Mouse (Mus musculus): ENCODE measurements around the gene Gm49337. TPM values are rescaled to one million over a fixed set of nuclear protein-coding genes. Genes with fewer than 3 reads are reported as not detected.

Gm49337 gene
- total RNA-seq, 2 experiments from 2014 or later, result 1.4 to 2.9 TPM

DNA sequence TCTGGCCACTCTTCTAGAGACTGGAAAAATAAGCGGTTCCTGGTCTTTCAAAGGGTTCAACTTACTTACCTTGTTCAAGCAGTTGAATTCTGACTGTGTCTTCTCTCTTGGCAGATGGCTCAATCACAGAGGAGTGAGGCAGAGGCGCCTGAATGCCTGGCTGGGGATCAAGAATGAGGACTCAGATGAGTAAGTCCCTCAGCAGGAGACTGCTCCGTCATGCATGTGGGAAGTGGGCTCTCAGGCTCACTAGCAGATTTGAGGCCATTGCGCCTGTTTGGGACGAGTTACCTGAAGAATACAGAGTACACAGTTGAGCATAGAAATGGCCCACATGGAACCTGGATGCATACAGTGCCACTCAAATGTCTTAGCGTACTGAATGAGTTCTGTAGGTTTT lies 118.4 kb downstream of the Gm49337 start:
- TF ChIP-seq CTCF (IDR thresholded peaks at IDR 0.05), result no peak
- no peak overlapping the region for H3K4me3 ChIP-seq
- peak; percentile 32 to 54 for DNase-seq (ENCODE audit: extremely low spot score in 1 of 2, low spot score in 2 of 2)
- no peak overlapping the region for H3K27ac ChIP-seq
- intact Hi-C loops (cut with DNase I), result no loop called here

DNA sequence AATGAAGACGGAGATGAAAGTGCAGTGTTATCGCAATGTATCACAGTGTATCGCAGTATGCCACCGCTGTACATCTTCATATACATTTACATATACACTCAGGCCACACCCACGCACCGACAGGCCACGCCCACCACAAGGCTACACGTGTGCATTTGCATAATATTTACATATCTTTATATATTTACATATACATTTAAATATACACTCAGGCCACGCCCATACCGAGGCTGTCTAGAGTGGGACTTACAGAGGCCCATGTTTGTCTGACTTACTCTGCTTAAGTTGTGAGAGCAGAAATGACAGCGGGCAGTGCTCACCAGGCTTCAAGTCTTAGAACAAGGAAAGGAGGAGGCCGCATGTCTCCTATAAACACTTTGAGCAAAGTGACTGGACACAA lies 120.1 kb downstream of the Gm49337 start:
- Histone ChIP-seq H3K4me3 (no peak overlapping the region), H3K27ac (no peak overlapping the region)
- intact Hi-C loops (cut with DNase I), result no loop called here
- TF ChIP-seq CTCF (IDR thresholded peaks at IDR 0.05), result no peak
- DNase-seq (ENCODE audit: extremely low spot score in 1 of 2, low spot score in 2 of 2), result no peak

DNA sequence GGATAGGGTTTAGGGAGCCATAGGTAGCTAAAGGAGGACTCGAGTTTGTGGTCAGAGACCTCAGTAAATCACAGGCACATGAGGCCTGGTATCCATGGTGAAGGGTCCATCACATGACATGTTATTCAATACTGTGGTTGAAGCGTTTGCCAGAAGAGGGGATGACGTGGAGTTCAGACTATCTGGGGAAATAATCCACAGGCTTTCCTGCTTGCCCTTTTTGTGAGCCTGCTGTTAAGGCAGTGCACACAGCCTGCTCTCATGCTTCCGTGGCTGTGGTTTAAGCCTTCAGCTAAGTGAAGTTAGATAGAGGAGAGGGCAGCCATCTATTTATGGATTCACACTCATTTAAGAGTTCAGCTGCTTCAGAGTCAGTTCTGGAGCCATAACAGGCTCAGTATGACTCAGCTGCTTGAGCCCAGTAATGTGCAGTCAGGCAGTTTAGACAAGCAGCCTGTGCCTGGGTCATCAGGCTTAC lies 127.7 kb downstream of the Gm49337 start:
- intact Hi-C loops (cut with DNase I), result no loop called here
- DNase-seq (ENCODE audit: extremely low spot score in 1 of 2, low spot score in 2 of 2), result no peak
- peak overlapping the region; percentile 13 for H3K27ac ChIP-seq
- no peak for TF ChIP-seq CTCF (IDR thresholded peaks at IDR 0.05)
- no peak overlapping the region for H3K4me3 ChIP-seq

DNA sequence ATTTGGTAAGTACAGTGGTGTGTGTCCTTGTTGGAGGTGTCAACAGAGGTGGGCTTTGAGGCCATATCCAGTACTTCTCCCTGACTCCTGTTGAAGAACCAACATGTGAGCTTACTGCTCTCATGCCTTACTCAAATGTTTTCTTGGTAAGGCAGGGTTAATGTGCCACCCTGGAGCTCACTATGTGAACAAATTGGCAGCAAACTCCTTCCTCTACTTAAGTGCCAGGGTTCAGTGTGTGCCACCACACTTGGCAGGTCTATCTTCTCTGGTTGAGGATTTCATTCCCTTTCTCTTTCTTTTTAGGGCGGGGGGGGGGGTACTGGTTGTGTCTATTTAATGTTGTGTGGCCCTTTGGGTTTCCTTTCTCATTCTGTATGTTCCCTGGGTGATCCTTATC lies 131.4 kb downstream of the Gm49337 start:
- H3K27ac ChIP-seq, result no peak overlapping the region
- TF ChIP-seq CTCF (IDR thresholded peaks at IDR 0.05), result no peak
- DNase-seq (ENCODE audit: extremely low spot score in 1 of 2, low spot score in 2 of 2), result no peak
- intact Hi-C loops (cut with DNase I), result no loop called here
- no peak overlapping the region for H3K4me3 ChIP-seq

DNA sequence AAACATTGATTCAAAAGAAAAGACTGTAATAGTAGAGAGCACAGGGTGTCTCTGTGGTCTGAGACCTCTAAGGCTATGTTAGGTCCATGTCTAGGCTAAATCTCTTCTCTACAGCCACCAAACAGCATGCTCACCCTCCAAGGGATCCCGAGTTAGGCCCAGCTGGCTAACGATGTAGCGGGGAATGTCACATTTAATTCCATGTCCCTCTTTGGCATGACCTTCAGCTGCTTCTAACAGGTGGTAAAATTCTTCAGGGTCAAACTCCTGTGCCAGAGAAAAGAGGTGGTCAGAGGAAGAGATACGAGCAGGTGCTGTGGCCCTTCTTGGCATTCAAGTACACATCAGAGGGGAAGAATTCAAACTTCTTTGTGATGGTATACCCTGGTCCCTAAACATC lies 144.4 kb downstream of the Gm49337 start:
- H3K4me3 ChIP-seq, result no peak overlapping the region
- no peak for TF ChIP-seq CTCF (IDR thresholded peaks at IDR 0.05)
- intact Hi-C loops (cut with DNase I), result no loop called here
- H3K27ac ChIP-seq, result no peak overlapping the region
- DNase-seq (ENCODE audit: extremely low spot score in 1 of 2, low spot score in 2 of 2), result no peak

DNA sequence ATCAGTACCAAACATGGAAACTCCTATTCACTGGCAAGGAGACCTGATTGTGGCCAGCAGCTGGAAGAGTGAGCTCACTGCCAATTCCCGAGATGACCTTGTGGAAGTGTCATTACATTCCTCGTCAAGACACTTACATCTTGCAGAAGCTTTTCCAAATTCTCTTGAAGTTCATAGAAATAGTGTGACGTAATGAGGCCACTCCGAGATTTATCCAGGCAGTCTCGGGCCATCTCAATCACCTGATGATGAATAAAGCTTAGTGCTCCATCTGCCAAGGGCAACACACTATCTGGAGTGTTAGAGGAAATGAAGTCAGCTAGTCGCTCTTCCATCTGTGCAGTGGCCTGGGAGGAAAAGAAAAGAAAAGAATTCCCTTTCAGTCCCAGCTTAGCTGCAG lies 148.9 kb downstream of the Gm49337 start:
- intact Hi-C loops (cut with DNase I), result no loop called here
- Histone ChIP-seq H3K27ac (no peak overlapping the region), H3K4me3 (no peak overlapping the region)
- DNase-seq (ENCODE audit: extremely low spot score in 1 of 2, low spot score in 2 of 2), result no peak
- TF ChIP-seq CTCF (IDR thresholded peaks at IDR 0.05), result no peak

DNA sequence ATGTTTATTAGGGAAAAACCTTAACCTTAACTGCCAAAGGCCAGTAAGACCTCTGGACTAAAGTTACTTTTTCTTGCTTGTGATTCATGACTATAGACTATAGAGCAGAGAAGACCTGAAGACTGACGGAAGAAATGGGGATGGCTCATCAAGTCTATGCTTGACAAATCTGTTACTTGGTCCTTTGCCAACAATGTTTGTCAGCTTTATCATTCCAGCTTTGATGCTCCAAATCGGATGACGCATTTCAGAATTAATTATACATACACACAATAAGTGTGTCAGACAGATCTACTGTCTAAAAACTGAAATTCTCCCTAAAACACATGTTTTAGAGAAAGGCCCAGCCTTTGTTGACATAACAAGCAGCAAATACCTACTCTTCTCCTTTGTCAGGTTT lies 156.1 kb downstream of the Gm49337 start:
- no peak overlapping the region for H3K4me3 ChIP-seq
- no peak overlapping the region for H3K27ac ChIP-seq
- TF ChIP-seq CTCF (IDR thresholded peaks at IDR 0.05), result no peak
- no peak for DNase-seq (ENCODE audit: extremely low spot score in 1 of 2, low spot score in 2 of 2)
- intact Hi-C loops (cut with DNase I), result no loop called here

DNA sequence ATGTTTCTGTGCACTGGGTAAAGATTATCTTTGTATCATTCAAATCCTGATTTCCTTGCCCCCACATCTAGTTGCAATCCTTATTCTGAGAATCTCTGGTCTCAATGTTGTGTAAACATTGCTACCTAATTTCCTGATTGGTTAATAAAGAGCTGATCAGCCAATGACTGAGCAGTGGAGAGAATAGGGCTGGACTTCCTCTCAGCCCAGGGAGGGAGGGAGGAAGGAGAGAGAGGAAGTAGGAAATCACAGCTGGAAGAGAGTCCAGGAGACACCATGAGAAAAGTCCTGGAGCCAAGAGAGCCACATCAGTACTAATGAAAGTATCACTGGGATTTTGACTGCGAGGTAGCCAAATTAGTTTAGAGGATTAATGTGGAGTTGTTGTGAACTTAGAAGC lies 163.1 kb downstream of the Gm49337 start:
- Histone ChIP-seq H3K27ac (no peak overlapping the region), H3K4me3 (no peak overlapping the region)
- DNase-seq (ENCODE audit: extremely low spot score in 1 of 2, low spot score in 2 of 2), result no peak
- TF ChIP-seq CTCF (IDR thresholded peaks at IDR 0.05), result no peak
- intact Hi-C loops (cut with DNase I), result no loop called here

DNA sequence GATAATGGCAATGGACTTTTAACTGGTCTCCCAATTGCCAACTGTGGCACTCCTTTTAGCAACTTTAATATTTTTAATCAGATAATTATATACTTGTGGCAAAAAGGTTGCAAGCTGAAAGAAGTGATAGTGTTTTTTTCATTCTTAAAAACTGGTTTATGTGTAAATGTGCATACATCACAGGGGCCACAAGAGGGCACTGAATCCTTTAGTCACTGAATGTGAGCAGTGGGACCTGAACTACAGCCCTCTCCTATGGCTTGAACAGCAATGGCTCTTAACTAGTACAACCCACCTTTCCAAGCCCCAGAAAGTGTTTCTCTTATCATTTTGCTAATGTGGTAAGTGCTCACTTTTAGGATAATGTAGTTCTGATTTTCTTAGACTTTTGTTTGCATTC lies 168.9 kb downstream of the Gm49337 start:
- DNase-seq (ENCODE audit: extremely low spot score in 1 of 2, low spot score in 2 of 2), result peak; percentile 44 to 54
- peak; percentile 79 for TF ChIP-seq CTCF (IDR thresholded peaks at IDR 0.05)
- intact Hi-C loops (cut with DNase I), result loop anchor here (1.0 to 5.0 kb wide), 4 partner anchors 62 to 175 kb away; partner anchors contain the start of genes Ipp and Tspan1
- H3K4me3 ChIP-seq, result no peak overlapping the region
- H3K27ac ChIP-seq, result no peak overlapping the region

Other genes starting within 250 kb of the Gm49337 start
- not detected for gene Dmbx1, start 233.5 kb upstream of the Gm49337 start, total RNA-seq (2021)
- 100 to 1,000 TPM; 100 to 103 TPM for gene Faah, start 155.5 kb upstream of the Gm49337 start, total RNA-seq (2021)
- 10 to 100 TPM; 10.9 to 12.8 TPM for gene Nsun4, start 119.5 kb upstream of the Gm49337 start, total RNA-seq (2021)
- gene Uqcrh, start 98.3 kb upstream of the Gm49337 start, total RNA-seq (2021), result 100 to 1,000 TPM; 414 to 441 TPM
- gene Lrrc41, start 98.1 kb upstream of the Gm49337 start, total RNA-seq (2021), result 10 to 100 TPM; 45.2 to 49.9 TPM
- under 1 TPM; 0.77 to 0.89 TPM for gene Rad54l, start 49.7 kb upstream of the Gm49337 start, total RNA-seq (2021)
- gene Pomgnt1, start 49.5 kb upstream of the Gm49337 start, total RNA-seq (2021), result 10 to 100 TPM; 80.2 to 85.6 TPM
- gene Lurap1, start 22.0 kb upstream of the Gm49337 start, total RNA-seq (2021), result 10 to 100 TPM; 28.4 to 31.2 TPM
- not detected for gene Tspan1, start 5.8 kb upstream of the Gm49337 start, total RNA-seq (2021)
- gene 1700042G07Rik, start within 50 bp of the Gm49337 start, total RNA-seq (2021), result not detected
- 10 to 100 TPM; 37.2 to 42.8 TPM for gene Pik3r3, start 48.2 kb downstream of the Gm49337 start, total RNA-seq (2021)

Measured in left cerebral cortex, adult 2 months (tissue).